In the genomic region with DNA sequence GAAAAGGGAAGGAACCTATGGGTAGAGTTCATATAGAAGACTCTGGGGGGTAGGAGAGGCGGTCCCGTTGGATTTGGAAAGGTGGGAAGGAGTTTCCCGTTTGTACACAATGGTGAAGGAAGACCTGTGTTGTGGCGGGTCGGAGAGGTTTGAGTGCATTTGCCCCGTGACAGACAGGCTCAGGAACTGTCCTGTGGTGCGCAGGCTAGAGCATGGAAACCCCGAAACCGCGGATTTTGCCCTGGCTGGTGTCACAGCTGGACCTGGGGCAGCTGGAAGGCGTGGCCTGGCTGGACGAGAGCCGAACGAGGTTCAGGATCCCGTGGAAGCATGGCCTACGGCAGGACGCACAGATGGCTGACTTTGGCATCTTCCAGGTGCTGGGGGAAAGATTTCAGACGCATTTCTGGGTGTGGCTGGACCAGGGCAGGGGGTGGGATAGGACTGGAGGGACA, we compare ENCODE assay signal across 8 mouse cellular contexts. TPM values are rescaled to one million over a fixed set of nuclear protein-coding genes. Genes with fewer than 3 reads are reported as not detected.
A peak's percentile ranks its signal among the peaks of the same experiment; 100 is the strongest.
DNase-seq lines count a peak whose midpoint lies in the region; ATAC-seq and TF ChIP-seq lines count a peak whose summit lies in the region.

A gene (minus strand): TSS at position 212 of the 455 bp plus-strand sequence.

- no peaks in the 10 kb centered on the region for H3K27me3 ChIP-seq in intestine, postnatal 0 days (replicated peaks; ENCODE audit: control insufficient read depth, insufficient read depth, low read length)
- H3K27me3 ChIP-seq in neural tube, embryonic 15.5 days (replicated peaks): no peaks in the 10 kb centered on the region

- peaks cover 46% of the 10 kb centered on the region for H3K36me3 ChIP-seq in intestine, postnatal 0 days (ENCODE audit: control insufficient read depth, insufficient read depth)
- peaks cover 35% of the 10 kb centered on the region for H3K36me3 ChIP-seq in neural tube, embryonic 15.5 days

- TF ChIP-seq CTCF in intestine, postnatal 0 days (IDR thresholded peaks at IDR 0.05; ENCODE audit: low read depth): no peak
- TF ChIP-seq CTCF in lung, adult 2 months (IDR thresholded peaks at IDR 0.05; ENCODE audit: insufficient read depth, low read length): no peak

- 0 out of 2 replicates have a peak, but pooled peaks cover 5% of the 10 kb centered on the region for H3K4me1 ChIP-seq in intestine, postnatal 0 days (replicated peaks; ENCODE audit: control insufficient read depth, insufficient read depth, low read length)
- H3K4me1 ChIP-seq in lung, adult 2 months (ENCODE audit: control insufficient read depth, insufficient read depth, low read length): peaks cover 10% of the 10 kb centered on the region; the same call in 1 of the 2 replicates
- H3K4me1 ChIP-seq in neural tube, embryonic 15.5 days: peaks cover 34% of the 10 kb centered on the region

- peak within 1 kb of the TSS; percentile 83 for H3K4me3 ChIP-seq in intestine, postnatal 0 days (ENCODE audit: low read depth, low read length)
- peak within 1 kb of the TSS; percentile 94 for H3K4me3 ChIP-seq in lung, adult 2 months (replicated peaks; ENCODE audit: extremely low read depth, low read depth, low read length)
- peak within 1 kb of the TSS; percentile 60 for H3K4me3 ChIP-seq in neural tube, embryonic 15.5 days (replicated peaks)

- DNase-seq in urinary bladder, adult 2 months (ENCODE audit: low spot score): no peak
- no peak for DNase-seq in urinary bladder, postnatal 4 days (ENCODE audit: low spot score in 2 of 2)
- DNase-seq in embryo, embryonic 10.5 days (ENCODE audit: low spot score): peak; percentile 59
- DNase-seq in heart, adult 18-20 months: peak; percentile 59 to 67
- DNase-seq in lung, adult 2 months: peak; percentile 59
- DNase-seq in right cerebral cortex, postnatal 36 days (ENCODE audit: low spot score in 2 of 2): no peak

- no peak for TF ChIP-seq POLR2A in lung, adult 2 months (IDR thresholded peaks at IDR 0.05; ENCODE audit: borderline replicate concordance, extremely low read depth, low read depth, low read length)

- peak within 1 kb of the TSS; percentile 83 for H3K27ac ChIP-seq in intestine, postnatal 0 days (ENCODE audit: low read depth, low read length)
- peak within 1 kb of the TSS; percentile 76 for H3K27ac ChIP-seq in neural tube, embryonic 15.5 days (replicated peaks)

- 2% methylated on average over 18 of the region's 18 CpGs for WGBS in intestine, postnatal 0 days
- under 1% methylated on average over 18 of the region's 18 CpGs for WGBS in lung, adult 2 months
- 5% methylated on average over 18 of the region's 18 CpGs for WGBS in neural tube, embryonic 15.5 days

- H3K4me2 ChIP-seq in intestine, postnatal 0 days (replicated peaks; ENCODE audit: low read depth): peak within 1 kb of the TSS; percentile 78
- peak within 1 kb of the TSS; percentile 84 for H3K4me2 ChIP-seq in neural tube, embryonic 15.5 days

- H3K9ac ChIP-seq in intestine, postnatal 0 days (ENCODE audit: low read depth, low read length): peak within 1 kb of the TSS; percentile 74
- H3K9ac ChIP-seq in neural tube, embryonic 15.5 days (replicated peaks): peak within 1 kb of the TSS; percentile 65

- H3K9me3 ChIP-seq in intestine, postnatal 0 days (ENCODE audit: control insufficient read depth): no peaks in the 10 kb centered on the region
- H3K9me3 ChIP-seq in neural tube, embryonic 15.5 days (replicated peaks): no peaks in the 10 kb centered on the region

- peak; percentile 0; the same call in 1 of the 2 replicates for ATAC-seq in intestine, postnatal 0 days
- ATAC-seq in neural tube, embryonic 15.5 days (ENCODE audit: low FRiP score): no peak

RNA-seq across cellular contexts. Expression of the gene that starts here (rescaled TPM):
- polyA plus RNA-seq in urinary bladder, adult 2 months (2012; rRNA removed): 28.6 and 34.8 TPM in 2 replicates
- total RNA-seq in heart, adult 18-20 months (2021): 1 to 10 TPM; 8.1 to 9.7 TPM
- 18.3 and 19.6 TPM in 2 replicates for polyA plus RNA-seq in intestine, postnatal 0 days (2015; fragmentation: Nextera tagmentation; extraction: Ambion mirVana)
- polyA plus RNA-seq in lung, adult 2 months (2012; rRNA removed): 37.1 and 38.3 TPM in 2 replicates
- polyA plus RNA-seq in neural tube, embryonic 15.5 days (2015; fragmentation: Nextera tagmentation; extraction: Ambion mirVana): 9.8 and 19.8 TPM in 2 replicates

Comparison
In these comparisons a context has a peak if more than half of its experiments do, and no peak if none do; other contexts are left out.
1. DNase-seq: peak in embryo, embryonic 10.5 days (single experiment), heart, adult 18-20 months (2 of 2) and lung, adult 2 months (single experiment); none in urinary bladder, adult 2 months (single experiment), urinary bladder, postnatal 4 days (0 of 2) and right cerebral cortex, postnatal 36 days (0 of 2).
2. Peak in every context shown above with its lines, with median percentiles within 50 percentile points of each other: H3K4me3 ChIP-seq.